Mouse (Mus musculus): Measurements from ENCODE around the gene Abca2.

The Abca2 gene

DNA sequence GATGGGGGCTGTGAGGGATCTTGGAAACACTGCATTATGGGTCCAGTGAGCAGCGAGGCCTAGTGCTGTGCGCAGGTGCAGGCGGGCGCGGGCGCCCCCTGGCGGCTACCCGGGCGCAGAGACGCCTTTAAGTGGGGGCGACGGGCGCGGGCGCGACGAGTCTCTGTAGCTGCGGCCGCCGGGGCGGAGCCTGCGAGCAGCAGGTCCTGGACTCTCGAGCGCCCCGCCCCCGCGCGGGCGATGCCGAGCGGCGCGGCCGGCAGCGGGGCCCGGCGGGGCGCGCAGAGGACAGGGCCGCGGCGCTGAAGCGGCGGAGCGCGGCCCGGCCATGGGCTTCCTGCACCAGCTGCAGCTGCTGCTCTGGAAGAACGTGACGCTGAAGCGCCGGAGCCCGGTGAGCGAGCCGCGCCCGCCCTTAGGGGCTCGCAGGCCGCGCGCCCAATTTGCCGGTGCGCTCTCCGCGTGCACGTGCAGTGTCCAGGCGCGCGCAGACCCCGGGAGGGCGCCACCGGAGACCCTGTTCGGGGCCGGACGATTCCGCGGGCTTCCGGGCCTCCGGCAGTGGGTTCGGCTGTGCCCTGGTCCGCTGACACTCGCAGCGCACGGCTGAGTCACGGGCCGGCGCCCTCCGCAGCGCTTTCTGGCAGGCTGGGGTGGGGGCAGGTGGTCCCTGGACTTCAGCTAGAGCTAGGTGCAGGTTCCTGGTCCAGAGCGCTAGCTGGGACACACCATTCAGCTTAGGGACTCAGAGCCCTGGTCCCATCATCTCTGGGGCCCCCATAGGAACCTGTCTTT, at the start of gene Abca2:
TSS of gene Abca2 (plus strand) at position 262 of the 795 bp plus-strand sequence.
- no peak for TF ChIP-seq GATA4 (IDR thresholded peaks at IDR 0.05; ENCODE audit: insufficient replicate concordance, low read length)

DNA sequence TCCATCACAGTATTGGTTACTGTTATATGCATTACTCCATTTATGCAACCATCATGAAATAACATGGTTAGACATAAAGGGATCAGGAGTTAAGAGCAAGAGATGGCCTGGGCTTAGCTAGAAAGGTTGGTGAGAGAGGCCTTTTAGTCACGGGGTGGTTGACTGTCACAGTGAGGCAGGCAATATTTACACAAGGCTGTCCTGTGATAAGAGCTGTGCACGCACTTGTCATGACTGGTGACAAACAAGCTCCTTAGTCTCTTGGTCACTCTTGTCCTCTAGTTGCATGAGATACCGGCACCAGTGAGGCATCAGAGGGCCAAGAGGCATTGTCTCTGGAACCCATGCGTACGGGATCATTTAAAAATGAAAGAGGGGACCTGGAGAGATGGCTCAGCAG, 44.0 kb upstream of the Abca2 start:
- no peak for TF ChIP-seq GATA4 (IDR thresholded peaks at IDR 0.05; ENCODE audit: insufficient replicate concordance, low read length)

DNA sequence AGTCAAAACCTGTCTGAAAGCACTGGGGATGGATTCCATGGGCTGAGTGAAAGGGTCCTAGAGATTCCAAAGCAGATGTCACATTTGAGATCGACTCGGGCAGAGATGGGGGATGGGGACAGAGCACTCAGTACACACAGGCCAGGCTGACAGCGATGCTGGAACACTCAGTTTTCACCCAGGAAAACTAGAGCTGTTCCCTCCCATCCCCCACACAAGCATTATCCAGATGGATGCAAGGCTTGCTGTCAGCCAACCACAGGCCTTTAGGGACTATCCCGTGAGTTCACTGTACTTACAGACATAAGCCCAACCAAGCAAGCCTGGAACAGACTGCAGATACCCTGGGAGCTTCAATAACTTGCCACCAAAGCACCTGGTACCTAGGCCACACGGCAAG, 37.2 kb upstream of the Abca2 start:
- TF ChIP-seq GATA4 (IDR thresholded peaks at IDR 0.05; ENCODE audit: insufficient replicate concordance, low read length) = no peak

DNA sequence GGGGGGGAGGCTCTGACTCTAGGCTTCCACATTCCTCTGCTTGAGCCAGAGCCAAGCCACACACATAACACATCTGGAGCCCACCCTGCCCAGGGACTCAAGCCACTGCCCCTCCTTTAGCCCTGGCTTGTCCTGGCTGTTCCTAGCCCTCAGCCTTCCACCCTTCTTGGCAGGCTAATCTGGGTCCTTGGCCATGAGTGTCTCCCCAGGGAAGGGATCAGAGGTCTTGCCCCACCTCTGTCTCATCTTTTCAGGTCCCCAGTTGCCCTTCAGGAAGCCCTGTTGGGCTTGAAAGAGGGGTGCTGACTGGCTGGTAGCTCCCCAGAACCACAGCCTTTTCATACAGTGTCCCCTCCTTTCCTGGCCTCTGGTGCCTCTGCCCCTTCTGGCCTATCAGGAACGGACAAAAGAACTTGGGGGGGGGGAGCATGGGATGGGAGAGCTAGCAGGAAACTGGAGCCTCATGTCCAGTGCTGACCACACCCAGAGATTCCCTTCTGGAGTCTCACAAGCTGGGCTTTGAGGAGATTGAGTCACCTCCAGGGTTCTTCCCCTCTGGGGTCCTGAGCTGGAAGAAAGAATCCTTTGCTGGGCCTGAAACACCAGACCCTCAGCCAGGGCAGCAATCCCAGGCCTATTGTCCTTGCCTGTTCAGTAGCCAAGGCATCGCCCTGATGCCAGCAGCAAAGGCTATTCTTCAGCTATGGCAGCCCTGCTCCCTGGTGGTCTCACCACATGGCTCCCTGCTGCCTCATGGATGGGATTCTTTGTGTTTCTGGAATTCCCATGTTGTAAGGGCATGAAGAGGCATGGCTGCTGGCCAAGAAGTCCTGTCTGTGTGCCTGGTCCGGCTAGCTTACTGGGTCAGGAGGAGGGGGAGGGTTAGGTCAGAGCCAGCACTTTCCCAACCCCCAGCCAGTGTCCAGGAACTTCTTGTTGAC, 34.0 kb upstream of the Abca2 start:
- no peak for TF ChIP-seq GATA4 (IDR thresholded peaks at IDR 0.05; ENCODE audit: insufficient replicate concordance, low read length)

DNA sequence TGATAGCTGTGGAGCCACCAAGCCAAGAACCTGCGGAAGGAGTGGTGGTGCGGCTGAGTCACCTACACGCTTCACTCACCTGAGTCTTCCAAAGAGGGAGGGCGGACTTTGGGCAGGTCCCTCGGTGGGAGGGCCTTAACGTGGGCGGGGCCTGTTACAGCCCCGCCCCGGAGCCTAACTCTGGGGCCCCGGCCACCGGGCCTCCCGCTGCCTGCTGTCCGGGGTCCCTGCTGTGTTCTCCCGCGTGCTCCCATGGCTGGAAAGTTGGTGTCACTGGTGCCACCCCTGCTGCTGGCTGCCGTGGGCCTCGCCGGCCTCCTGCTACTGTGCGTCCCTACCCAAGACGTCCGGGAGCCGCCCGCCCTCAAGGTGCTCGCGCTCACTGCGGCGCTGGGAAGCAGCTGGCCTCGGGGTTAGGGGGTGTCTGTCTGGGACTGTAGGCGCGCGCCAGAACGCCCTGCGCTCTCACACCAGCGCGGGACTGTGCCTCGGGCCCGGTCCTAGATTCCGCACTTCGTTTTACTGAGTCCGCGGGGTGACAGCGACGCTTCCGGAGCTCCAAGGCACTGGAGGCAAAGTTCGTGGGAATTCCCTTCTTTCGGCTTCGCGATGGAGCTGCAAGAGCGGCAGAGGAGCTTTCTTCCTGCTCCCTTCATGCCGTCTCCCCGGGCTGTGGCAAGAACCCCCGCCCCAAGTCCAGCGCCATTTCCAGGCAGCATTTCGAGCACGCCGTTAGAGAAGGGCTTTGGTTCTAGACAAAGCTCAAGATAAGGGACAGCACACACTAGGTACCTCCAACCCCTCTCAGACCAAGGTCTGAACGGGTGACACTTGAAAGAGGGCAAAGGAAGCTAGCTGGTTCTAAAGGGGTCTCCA, 32.5 kb upstream of the Abca2 start, which contains the start of gene Entpd2:
TSS of gene Entpd2 (plus strand) at position 154 of the 876 bp plus-strand sequence.
- TF ChIP-seq GATA4 (IDR thresholded peaks at IDR 0.05; ENCODE audit: insufficient replicate concordance, low read length) = no peak

DNA sequence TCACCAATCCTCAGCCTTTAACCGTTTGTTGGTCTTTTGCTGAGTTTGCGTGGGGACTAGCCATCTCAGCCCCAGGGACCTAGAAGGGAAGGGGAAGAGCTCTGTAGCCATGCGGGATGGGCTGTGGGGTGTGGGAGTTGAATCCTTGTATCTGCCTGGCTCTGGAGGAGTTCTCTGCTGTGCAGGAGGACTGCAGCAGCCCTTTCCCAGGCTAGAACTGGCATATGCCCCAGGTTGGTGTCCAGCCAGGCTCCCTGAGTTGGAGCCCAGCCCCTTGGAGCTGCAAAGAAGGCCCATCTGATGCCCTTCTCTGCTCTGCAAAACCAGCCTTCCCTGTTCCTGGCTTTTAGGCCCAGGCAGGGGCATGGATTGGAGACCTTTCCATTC, 31.9 kb upstream of the Abca2 start:
- TF ChIP-seq GATA4 (IDR thresholded peaks at IDR 0.05; ENCODE audit: insufficient replicate concordance, low read length) = no peak

DNA sequence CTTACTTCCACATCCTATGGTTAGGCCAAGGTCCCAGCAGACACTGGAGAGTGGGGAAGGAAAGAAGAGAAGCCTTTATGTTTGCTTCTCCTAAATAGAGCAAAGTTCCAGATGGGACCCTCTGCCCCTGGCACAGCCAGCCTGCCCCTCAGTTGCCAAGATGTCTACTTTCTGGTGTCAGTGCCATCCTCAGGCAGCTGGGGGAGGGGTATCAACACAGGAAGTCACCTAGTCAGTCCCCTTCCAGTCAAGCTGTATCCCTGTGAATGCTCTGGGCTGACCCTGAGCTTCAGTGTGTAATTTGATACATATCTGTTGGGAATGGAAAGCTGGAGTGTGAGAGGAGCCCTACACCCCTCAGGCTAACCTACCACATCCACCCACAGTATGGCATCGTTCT, 31.5 kb upstream of the Abca2 start:
- TF ChIP-seq GATA4 (IDR thresholded peaks at IDR 0.05; ENCODE audit: insufficient replicate concordance, low read length) = no peak

DNA sequence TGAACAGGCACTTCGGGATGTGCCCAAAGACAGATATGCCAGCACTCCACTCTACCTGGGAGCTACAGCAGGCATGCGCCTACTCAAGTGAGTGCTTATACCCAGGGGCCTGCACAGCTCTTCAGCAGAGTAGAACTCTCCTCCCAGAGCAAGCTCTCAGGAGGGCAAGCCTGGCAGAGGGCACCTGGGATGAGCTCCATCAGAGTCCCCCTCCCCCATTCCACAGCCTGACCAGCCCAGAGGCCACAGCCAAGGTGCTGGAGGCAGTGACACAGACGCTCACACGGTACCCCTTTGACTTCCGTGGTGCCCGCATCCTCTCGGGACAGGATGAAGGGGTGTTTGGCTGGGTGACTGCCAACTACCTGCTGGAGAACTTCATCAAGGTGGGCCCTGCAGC, 30.4 kb upstream of the Abca2 start:
- TF ChIP-seq GATA4 (IDR thresholded peaks at IDR 0.05; ENCODE audit: insufficient replicate concordance, low read length) = no peak

DNA sequence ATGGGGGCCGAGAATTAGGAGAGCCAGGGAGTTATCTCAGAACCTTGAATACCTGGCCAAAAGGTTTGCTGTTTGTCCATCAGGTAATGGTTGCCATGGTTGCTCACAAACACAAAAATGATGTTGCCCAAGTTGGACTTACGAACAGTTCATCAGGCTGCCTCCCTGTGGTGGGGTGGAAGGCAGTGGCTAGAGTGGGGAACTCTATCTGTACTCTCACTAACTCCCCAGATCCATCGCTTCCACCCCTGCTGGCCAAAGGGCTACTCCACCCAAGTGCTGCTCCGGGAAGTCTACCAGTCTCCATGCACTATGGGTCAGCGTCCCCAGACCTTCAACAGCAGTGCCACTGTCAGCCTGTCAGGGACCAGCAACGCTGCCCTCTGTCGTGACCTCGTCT, 29.5 kb upstream of the Abca2 start, which contains the start of gene Npdc1:
TSS of gene Npdc1 (plus strand) at position 301 of the 400 bp plus-strand sequence.
- no peak for TF ChIP-seq GATA4 (IDR thresholded peaks at IDR 0.05; ENCODE audit: insufficient replicate concordance, low read length)

DNA sequence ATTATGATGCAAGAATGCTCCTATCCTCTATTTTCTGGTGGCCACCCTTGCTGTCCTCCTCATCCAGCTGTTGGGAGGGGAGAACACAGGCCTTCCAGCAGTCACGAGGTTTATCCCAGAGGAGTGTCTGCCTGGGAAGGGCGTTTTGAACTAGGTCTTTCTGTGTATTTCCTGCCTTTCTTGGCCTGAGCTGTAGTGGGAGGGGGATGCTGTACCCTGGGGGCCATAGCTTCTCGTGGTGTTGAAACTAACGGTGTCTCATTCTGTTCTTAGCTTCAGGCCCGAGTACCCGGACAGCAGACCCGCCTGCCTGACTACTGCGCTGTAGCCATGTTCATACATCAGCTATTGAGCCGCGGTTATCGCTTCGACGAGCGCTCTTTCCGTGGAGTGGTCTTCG, 28.2 kb upstream of the Abca2 start:
- no peak for TF ChIP-seq GATA4 (IDR thresholded peaks at IDR 0.05; ENCODE audit: insufficient replicate concordance, low read length)

DNA sequence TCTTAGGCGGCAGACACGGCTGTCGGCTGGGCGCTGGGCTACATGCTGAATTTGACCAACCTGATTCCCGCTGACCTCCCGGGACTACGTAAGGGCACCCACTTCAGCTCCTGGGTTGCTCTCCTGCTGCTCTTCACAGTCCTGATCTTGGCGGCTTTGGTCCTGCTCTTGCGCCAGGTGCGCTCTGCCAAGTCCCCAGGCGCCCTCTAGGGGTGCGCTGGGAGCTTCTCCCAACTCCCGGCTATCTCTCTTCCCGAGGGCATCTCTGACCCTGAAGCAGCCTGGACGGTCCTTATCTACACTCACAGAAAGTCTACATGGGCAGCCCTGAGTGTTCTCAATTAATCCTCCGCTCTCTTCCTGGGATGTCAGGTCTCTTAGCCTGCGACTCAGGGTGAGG, 27.7 kb upstream of the Abca2 start:
- TF ChIP-seq GATA4 (IDR thresholded peaks at IDR 0.05; ENCODE audit: insufficient replicate concordance, low read length) = no peak

DNA sequence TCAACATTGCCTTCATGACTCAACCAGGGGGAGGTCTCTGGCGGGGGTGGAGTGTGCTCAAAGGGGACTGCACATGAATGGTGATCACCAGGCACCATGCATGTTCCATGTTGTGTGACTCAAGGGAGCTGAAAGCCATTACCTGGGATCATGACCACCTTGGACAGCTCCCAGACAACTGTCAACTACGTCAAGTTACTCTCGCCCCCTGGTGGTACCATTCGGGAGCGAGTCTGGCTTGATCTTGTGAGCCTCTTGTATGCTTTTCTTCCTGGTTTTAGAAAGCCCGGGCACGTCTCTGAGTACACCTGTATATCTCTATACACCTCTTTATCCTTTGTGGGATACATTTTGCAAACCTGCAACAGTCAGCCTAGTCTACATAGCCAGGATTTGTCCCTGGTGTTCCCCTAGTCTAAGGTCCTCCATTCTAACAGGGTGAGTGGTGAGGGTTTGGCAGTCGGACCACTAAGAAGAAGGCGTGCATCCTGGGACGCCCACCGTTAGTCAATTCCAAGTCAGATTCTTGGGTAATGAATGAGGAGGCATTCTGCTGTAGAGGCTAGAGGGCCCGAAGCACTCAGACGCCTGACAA, 26.0 kb upstream of the Abca2 start:
- TF ChIP-seq GATA4 (IDR thresholded peaks at IDR 0.05; ENCODE audit: insufficient replicate concordance, low read length) = no peak

DNA sequence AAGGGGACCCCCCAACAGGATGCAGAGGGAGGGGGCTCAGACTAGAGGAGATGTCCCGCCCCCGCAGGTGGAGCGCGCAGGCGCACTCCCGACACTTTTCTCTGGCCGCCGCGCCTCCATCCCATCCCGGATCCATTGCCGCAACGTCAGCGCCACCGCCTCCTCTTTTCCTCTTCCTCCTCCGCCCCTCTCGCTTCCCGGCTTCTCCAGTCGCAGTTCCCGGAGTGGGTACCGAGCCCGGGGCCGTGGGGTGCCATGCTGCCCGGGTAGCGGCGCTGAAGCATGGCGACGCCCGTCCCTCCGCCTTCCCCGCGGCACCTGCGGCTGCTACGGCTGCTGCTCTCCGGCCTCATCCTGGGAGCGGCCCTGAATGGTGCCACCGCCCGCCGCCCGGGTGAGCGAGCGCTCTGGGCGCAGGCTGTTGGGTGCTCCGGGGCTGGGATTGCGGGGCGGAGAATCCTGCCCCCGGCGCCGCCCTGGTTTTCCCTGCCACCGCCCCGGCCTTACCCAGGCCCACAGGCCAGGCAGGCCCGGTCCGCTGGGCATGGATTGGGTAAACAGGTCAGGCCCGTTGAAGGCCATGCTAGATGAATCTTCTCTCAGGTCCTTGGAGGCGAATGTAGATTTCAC, 25.4 kb upstream of the Abca2 start:
- TF ChIP-seq GATA4 (IDR thresholded peaks at IDR 0.05; ENCODE audit: insufficient replicate concordance, low read length) = no peak

DNA sequence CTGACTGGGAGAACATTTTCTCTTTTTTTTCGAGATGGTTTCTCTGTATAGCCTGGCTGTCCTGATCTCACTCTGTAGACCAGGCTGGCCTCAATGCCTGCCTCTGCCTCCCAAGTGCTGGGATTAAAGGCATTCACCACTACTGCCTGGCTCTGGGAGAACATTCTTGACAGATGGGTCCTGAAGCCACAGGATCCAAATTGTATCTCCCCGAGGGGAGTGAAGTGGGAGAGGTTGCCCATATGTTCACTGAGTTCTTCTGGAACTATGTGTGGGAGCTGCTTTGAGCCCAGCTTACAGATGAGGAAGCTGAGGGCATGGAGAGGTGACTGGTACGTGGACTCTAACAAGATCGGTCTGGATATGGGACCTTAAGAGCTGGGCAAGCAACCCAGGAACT, 24.5 kb upstream of the Abca2 start:
- TF ChIP-seq GATA4 (IDR thresholded peaks at IDR 0.05; ENCODE audit: insufficient replicate concordance, low read length) = no peak

All from liver, adult (tissue).